Mouse (Mus musculus) stomach, embryonic 14.5 days (tissue): Measurements from ENCODE around the gene Bsg. TPM values are rescaled to one million over a fixed set of nuclear protein-coding genes. Genes with fewer than 3 reads are reported as not detected.
"Not testable (repeated sequence)": the region's sequence is repeated elsewhere in the genome, so short reads cannot be mapped to it uniquely, and the experiment has no call there.

Experiments
- ATAC-seq: fragments of 200-750 bp; cut with Nextera tagmentation; 2 replicates; pipeline ENCODE4 v1.8.0; 2017; ENCODE audit warnings: low read depth, moderate TSS enrichment; ENCODE audit not compliant: insufficient number of reproducible peaks, insufficient read depth, low FRiP score
- H3K27ac ChIP-seq: fragments of 300-500 bp; sonication (generic); 2 replicates; pipeline ENCODE4 v1.5.1; 2014; ENCODE audit warnings: mild to moderate bottlenecking, low read length, moderate library complexity, mixed read lengths
- H3K27me3 ChIP-seq: fragments of 300-500 bp; sonication (generic); 2 replicates; pipeline ENCODE4 v1.6.1; 2014; ENCODE audit warnings: low read length, control low read depth, mixed read lengths; ENCODE audit not compliant: control insufficient read depth, insufficient read depth
- H3K36me3 ChIP-seq: fragments of 300-500 bp; sonication (generic); 2 replicates; pipeline ENCODE4 v1.6.1; 2014; ENCODE audit warnings: mild to moderate bottlenecking, control low read depth, low read length, moderate library complexity, mixed read lengths; ENCODE audit not compliant: control insufficient read depth, insufficient read depth
- H3K4me1 ChIP-seq: fragments of 300-500 bp; sonication (generic); 2 replicates; pipeline ENCODE4 v1.6.1; 2014; ENCODE audit warnings: low read length, control low read depth, mixed read lengths; ENCODE audit not compliant: control insufficient read depth, insufficient read depth
- H3K4me2 ChIP-seq: fragments of 300-500 bp; sonication (generic); replicated peaks from 2 replicates; pipeline ENCODE4 v1.6.1; 2014; ENCODE audit warnings: low read depth, low read length, control low read depth
- H3K4me3 ChIP-seq: fragments of 300-500 bp; sonication (generic); 2 replicates; pipeline ENCODE4 v1.5.1; 2014; ENCODE audit warnings: low read depth, low read length, control low read depth
- H3K9ac ChIP-seq: fragments of 300-500 bp; sonication (generic); replicated peaks from 2 replicates; pipeline ENCODE4 v1.6.1; 2014; ENCODE audit warnings: low read depth, mild to moderate bottlenecking, control low read depth, low read length, moderate library complexity, mixed read lengths
- H3K9me3 ChIP-seq: fragments of 300-500 bp; sonication (generic); 2 replicates; pipeline ENCODE4 v1.6.1; 2016; ENCODE audit warnings: low read depth, low read length, control low read depth; ENCODE audit not compliant: control insufficient read depth
- WGBS: fragments of 180-500 bp; shearing (Covaris S2); extraction: QIAGEN DNeasy Blood & Tissue Kit; methylation state at CpG from one replicate; pipeline ENCODE4 v1.1.7; 2014; 5-methylcytosine and 5-hydroxymethylcytosine counted together
- polyA plus RNA-seq: library from polyadenylated mRNA; unstranded; fragments of >200 nt; fragmentation: Nextera tagmentation; extraction: Ambion mirVana; gene quantifications from 2 replicates; pipeline ENCODE4 v1.2.1, GENCODE M21; 2014

The Bsg gene
- polyA plus RNA-seq, 1 experiment from 2014 or later: 871 TPM

DNA sequence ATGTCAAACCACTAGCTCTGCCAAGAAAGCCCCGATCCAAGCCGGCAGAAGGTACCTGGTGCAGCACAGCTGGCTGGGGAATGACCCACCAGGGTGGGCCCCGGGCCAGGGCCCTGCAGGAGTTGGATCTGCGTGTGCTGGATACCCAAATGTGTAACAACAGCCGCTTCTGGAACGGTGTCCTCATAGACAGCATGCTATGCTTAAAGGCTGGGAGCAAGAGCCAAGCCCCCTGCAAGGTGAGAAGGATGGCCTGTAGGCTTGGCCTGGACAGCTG is 10.0 kb upstream of the Bsg start:
- no peak overlapping the region for H3K27ac ChIP-seq
- peaks cover 2% of the 10 kb centered on the region; the same call in 1 of the 2 replicates for H3K9me3 ChIP-seq
- no peak overlapping the region for H3K4me3 ChIP-seq
- H3K4me2 ChIP-seq: no peak overlapping the region
- WGBS: 85% methylated on average over 6 of the region's 6 CpGs
- no peak overlapping the region for H3K9ac ChIP-seq
- ATAC-seq: no peak
- H3K4me1 ChIP-seq: peaks cover 15% of the 10 kb centered on the region; the same call in 1 of the 2 replicates
- H3K27me3 ChIP-seq: no peaks in the 10 kb centered on the region
- H3K36me3 ChIP-seq: peaks cover 1% of the 10 kb centered on the region

DNA sequence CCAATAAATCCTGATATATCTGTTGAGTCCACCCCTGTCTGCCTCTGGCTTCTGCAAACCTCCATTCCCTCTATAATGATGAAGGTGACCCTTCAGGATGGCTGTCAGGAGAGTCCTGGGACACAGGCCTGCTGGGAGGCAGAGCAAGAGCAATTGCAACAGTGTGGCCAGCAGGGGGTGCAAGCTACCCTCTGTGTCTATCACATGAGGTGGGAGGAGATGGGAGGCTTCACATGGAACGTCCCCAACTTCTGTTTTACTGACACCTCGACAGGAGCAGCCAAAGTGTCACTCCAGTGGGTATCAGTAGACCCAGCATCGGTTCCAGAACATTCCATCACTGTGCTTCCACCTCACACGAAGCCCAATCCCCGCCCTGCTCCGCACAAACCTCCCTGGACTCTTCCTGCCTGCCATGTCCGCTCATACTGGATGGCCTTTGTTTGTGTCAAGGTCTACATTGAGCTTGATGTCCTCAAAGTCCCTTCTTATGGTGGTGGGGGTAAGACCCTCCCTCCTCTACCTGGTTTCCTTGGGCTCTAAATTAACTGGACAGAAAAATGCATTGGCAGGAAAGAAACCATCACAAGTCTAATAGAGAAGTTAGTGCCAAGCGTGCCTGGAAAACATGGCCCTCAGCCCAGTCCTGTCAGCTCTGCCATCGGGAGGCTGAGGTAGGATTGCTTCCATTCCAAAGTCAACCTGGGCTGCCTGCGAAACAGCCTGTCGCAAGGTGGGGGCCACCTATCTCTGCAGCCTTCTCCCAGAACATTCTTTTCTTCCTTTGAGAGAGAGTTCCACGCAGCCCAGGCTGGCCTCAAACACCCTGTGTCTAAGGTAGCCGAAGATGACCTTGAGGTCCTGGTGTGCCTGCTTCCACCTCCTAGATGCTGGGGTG is 8.8 kb upstream of the Bsg start:
- no peak overlapping the region for H3K4me3 ChIP-seq
- peak; percentile 46; the same call in 1 of the 2 replicates for ATAC-seq

DNA sequence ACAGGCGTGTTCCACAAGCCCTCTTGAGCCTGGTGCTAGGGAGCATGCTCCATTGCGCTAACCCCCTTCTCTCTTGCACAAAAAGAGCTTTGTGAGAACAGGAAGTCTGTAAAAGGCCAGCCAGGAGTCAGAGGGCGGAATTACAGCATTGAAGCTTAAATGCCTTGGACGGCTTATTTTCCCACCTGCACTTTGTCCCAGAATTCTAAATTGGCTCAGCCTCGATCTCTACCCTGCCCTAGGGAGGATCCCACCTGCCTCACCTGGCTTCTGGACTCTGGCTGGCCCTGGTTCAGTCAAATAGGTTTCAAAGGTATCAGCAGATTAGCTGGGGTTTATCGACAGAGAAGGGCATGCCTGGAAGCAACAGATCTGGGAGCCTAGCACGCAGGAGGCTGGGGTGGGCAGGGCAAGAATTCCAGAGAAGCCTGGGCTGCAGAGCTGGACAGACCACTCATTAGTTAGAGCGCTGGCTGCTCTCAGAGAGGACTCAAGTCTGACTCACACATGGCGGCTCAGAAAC is 8.1 kb upstream of the Bsg start:
- Histone ChIP-seq H3K4me2 (no peak overlapping the region), H3K4me1 (peaks cover 15% of the 10 kb centered on the region; the same call in 1 of the 2 replicates), H3K36me3 (no peaks in the 10 kb centered on the region), H3K27me3 (no peaks in the 10 kb centered on the region), H3K9ac (no peak overlapping the region), H3K4me3 (no peak overlapping the region), H3K9me3 (peaks cover 2% of the 10 kb centered on the region; the same call in 1 of the 2 replicates), H3K27ac (peak overlapping the region; percentile 57)
- 38% methylated on average over 9 of the region's 9 CpGs for WGBS
- ATAC-seq: peak; percentile 68

More for the DNA sequence above, 8.8 kb upstream of the Bsg start:
- H3K4me1 ChIP-seq: peaks cover 15% of the 10 kb centered on the region; the same call in 1 of the 2 replicates
- H3K4me2 ChIP-seq: no peak overlapping the region
- peak overlapping the region; percentile 57; the same call in 1 of the 2 replicates for H3K27ac ChIP-seq
- no peaks in the 10 kb centered on the region for H3K27me3 ChIP-seq
- WGBS: 55% methylated on average over 13 of the region's 13 CpGs
- H3K36me3 ChIP-seq: no peaks in the 10 kb centered on the region
- H3K9me3 ChIP-seq: peaks cover 2% of the 10 kb centered on the region; the same call in 1 of the 2 replicates
- no peak overlapping the region for H3K9ac ChIP-seq

DNA sequence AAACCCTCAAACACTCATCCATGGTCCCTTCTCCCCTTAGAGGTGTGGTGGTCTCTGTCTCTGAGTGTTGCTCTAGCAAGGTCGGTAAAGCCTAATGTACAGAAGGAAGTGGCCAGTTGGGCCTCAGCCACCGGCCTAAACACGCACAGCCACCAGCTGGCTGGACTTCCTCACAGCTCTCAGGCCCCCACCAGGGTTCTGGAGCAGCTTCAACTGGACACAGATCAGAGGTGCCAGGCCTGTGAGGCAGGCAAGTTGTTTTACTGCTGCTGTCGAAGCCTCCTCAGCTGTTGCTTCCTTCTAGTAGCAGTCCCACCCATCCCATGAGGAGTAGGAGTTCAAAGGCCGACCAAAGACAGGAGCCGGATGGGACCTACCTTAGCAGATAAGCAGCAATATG is 6.4 kb upstream of the Bsg start:
- Histone ChIP-seq H3K27me3 (no peaks in the 10 kb centered on the region), H3K4me3 (no peak overlapping the region), H3K27ac (no peak overlapping the region), H3K36me3 (no peaks in the 10 kb centered on the region), H3K4me1 (peaks cover 15% of the 10 kb centered on the region; the same call in 1 of the 2 replicates), H3K9me3 (no peaks in the 10 kb centered on the region), H3K4me2 (no peak overlapping the region), H3K9ac (no peak overlapping the region)
- no peak for ATAC-seq
- WGBS: 72% methylated on average over 6 of the region's 6 CpGs

DNA sequence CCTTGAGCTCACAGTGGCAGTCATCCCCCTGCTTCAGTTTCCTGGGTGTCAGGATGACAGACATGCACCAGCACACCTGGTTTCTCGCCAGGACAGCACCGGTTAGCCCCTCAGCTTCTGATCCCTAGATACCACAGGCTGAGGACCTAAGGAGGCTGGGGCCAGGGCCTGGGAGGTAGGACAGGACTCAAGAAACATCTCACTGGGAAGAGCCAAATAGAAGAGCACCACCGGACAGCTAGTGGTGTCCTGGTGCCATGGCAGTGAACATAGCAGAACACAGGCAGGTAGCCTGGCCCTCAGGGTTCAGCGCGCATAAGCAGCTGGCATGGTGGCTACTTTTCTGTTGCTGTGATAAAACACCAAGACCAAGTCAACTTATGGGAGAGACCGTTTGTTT is 5.8 kb upstream of the Bsg start:
- WGBS: 89% methylated on average over 6 of the region's 6 CpGs
- Histone ChIP-seq H3K27ac (no peak overlapping the region), H3K4me2 (no peak overlapping the region)

DNA sequence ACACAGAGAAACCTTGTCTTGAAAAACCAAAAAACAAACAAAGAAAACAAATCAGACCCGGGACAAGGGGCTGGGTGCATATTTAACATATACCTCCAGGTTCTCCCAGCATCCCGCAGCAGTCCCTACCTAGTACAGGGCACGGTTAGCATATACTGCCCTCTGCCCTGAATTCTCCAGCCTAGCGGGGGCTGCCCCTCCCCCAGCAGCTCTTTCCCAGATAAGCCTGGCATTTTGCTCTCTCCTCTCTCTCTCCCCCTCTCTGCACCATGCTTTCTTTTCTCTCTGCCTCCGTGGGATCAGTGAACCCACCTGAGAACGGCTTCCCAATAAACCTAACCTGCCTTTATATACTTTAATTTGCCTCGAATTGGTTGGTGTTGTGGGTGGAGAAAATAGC is 3.6 kb upstream of the Bsg start:
- 33% methylated on average over 7 of the region's 7 CpGs for WGBS
- H3K27ac ChIP-seq: peak overlapping the region; percentile 66; the same call in 1 of the 2 replicates
- H3K4me3 ChIP-seq: no peak overlapping the region
- no peak for ATAC-seq
- no peaks in the 10 kb centered on the region for H3K36me3 ChIP-seq
- H3K27me3 ChIP-seq: no peaks in the 10 kb centered on the region
- H3K9me3 ChIP-seq: no peaks in the 10 kb centered on the region
- H3K4me2 ChIP-seq: no peak overlapping the region
- H3K4me1 ChIP-seq: peaks cover 15% of the 10 kb centered on the region
- no peak overlapping the region for H3K9ac ChIP-seq

More for the DNA sequence above, 5.8 kb upstream of the Bsg start:
- Histone ChIP-seq H3K4me3 (no peak overlapping the region), H3K4me1 (peaks cover 15% of the 10 kb centered on the region; the same call in 1 of the 2 replicates), H3K36me3 (no peaks in the 10 kb centered on the region), H3K9me3 (no peaks in the 10 kb centered on the region), H3K27me3 (no peaks in the 10 kb centered on the region), H3K9ac (no peak overlapping the region)
- ATAC-seq: no peak

DNA sequence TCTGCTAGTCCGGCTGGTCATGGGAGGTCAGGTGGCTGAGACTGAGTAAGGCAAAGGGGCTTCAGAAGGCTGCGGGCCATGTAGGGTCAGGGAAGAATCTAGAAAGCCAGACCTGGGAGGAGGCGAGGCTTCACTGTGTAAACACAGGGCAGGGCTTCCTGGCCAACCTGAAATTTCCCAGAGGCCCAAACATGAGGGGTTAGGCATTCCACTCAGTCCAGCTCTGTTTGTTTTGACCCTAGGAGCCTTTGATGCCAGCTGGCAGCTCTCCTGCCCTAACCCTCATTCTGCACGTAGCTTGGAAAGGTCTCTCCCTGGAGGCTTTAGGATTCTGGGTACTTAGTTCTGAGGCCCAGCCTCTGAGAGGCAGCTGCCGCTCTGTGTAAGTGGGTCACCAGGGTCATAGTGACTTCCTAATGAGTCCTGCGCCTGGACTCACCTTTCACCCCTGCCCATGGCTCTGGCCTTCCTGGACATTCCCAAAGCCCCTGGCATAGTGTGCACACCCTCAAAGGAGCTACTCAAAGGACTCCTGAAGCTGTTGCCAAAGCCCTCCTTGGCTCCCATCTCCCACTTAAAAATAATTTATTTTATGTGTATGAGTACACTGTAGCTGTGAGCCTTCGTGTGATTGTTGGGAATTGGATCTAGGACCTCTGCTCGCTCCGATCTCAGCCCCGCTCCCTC is 2.7 kb upstream of the Bsg start:
- Histone ChIP-seq H3K36me3 (0 out of 2 replicates have a peak, but pooled peaks cover under 1% of the 10 kb centered on the region), H3K27ac (peak overlapping the region; percentile 66; the same call in 1 of the 2 replicates), H3K4me2 (no peak overlapping the region), H3K4me3 (no peak overlapping the region), H3K4me1 (peaks cover 16% of the 10 kb centered on the region), H3K9ac (no peak overlapping the region), H3K9me3 (no peaks in the 10 kb centered on the region), H3K27me3 (no peaks in the 10 kb centered on the region)
- ATAC-seq: peak; percentile 43; the same call in 1 of the 2 replicates
- 37% methylated on average over 10 of the region's 10 CpGs for WGBS

DNA sequence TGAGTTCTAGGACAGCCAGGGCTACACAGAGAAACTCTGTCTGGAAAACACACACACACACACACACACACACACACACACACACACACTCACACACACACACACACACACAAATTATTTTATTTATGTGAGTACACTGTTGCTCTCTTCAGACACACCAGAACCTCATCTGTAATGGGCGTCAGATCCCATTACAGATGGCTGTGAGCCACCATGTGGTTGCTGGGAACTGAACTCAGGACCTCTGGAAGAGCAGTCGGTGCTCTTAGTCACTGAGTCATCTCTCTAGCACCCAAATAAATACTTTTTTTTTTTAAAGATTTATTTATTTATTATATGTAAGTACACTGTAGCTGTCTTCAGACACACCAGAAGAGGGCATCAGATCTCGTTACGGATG is 1.3 kb upstream of the Bsg start:
- not testable (repeated sequence) for H3K9ac ChIP-seq, H3K4me2 ChIP-seq, H3K4me3 ChIP-seq, H3K27ac ChIP-seq, H3K36me3 ChIP-seq, H3K27me3 ChIP-seq, ATAC-seq, H3K9me3 ChIP-seq
- WGBS: 77% methylated on average over 2 of the region's 4 CpGs
- peaks cover 17% of the 10 kb centered on the region for H3K4me1 ChIP-seq
